Mouse (Mus musculus): Measurements from ENCODE around the gene Hdhd5. TPM values are rescaled to one million over a fixed set of nuclear protein-coding genes. Genes with fewer than 3 reads are reported as not detected.

Hdhd5 gene
- total RNA-seq, 2 experiments from 2014 or later = 27.7 to 30.5 TPM

Other genes starting within 250 kb of the Hdhd5 start
- gene D330020A13Rik, start 237.0 kb downstream of the Hdhd5 start, total RNA-seq (2021) = not detected
- under 1 TPM; 0.51 to 0.62 TPM for gene B4galnt3, start 236.8 kb downstream of the Hdhd5 start, total RNA-seq (2021)
- gene Kdm5a, start 167.2 kb downstream of the Hdhd5 start, total RNA-seq (2021) = 10 to 100 TPM; 42.9 to 45.2 TPM
- gene Ccdc77, start 166.9 kb downstream of the Hdhd5 start, total RNA-seq (2021) = 1 to 10 TPM; 5.0 to 5.4 TPM
- gene Il17ra, start 68.1 kb downstream of the Hdhd5 start, total RNA-seq (2021) = 1 to 10 TPM; 8.7 to 8.8 TPM
- gene Tmem121b, start 37.5 kb downstream of the Hdhd5 start, total RNA-seq (2021) = 10 to 100 TPM; 37.4 to 40.7 TPM
- gene Cecr2, start 135.1 kb upstream of the Hdhd5 start, total RNA-seq (2021) = 10 to 100 TPM; 11.4 to 15.1 TPM
- gene Slc25a18, start 242.3 kb upstream of the Hdhd5 start, total RNA-seq (2021) = 10 to 100 TPM; 62.2 to 62.6 TPM